Mouse (Mus musculus) kidney, adult 2 months (tissue): ENCODE data around the gene Gprc5a.

ENCODE experiments used
- CTCF ChIP-seq: fragments of 200-500 bp; conservative IDR thresholded peaks from 2 replicates; pipeline ENCODE4 v1.5.1; 2011; ENCODE audit warnings: low read depth, mild to moderate bottlenecking, control low read depth, low read length, moderate library complexity, mixed read lengths; ENCODE audit not compliant: insufficient read depth, insufficient read length
- POLR2A ChIP-seq: fragments of 200-500 bp; IDR thresholded peaks from one replicate; pipeline ENCODE4 v1.6.1; 2011; ENCODE audit warnings: low read depth, low read length, control low read depth

DNA sequence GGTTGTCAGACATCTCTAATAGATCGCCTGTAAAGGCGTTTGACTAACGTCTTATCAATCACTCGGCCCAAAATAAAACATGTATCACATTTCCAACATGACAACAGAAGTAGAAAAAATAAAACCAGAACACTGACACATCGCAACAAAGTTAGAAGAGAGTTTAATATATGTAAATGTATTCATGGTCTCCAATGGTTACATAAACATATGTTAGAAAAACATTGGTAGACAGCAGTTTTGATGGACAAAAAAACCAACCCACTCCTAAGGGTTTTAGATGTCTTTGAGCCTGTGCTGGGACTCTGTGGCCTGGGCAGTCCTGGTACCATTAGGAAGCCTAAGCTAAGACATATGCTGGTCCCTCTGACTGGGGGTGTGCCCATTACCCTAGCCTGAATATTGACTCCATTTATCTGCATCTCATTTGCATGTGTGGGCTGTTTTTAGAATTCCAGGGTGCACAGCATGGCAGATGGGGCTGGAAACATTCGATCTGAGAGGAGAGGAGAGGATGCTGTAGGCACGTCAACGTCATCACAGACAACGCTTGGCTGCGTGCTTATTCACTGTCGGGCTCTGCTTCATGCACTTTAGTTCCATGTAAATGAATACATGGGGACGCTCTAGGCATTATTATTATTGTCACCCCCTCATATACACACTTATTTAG is 27.5 kb downstream of the Gprc5a start:
- TF ChIP-seq CTCF (no peak), POLR2A (no peak)
